Mouse (Mus musculus) C2C12 (cell line): ENCODE measurements around the gene Mroh2b. TPM values are rescaled to one million over a fixed set of nuclear protein-coding genes. Genes with fewer than 3 reads are reported as not detected.

Experiments used
- H3K27me3 ChIP-seq: one replicate; pipeline ENCODE4 v1.6.1; 2011; ENCODE audit not compliant: control insufficient read depth, insufficient read depth, insufficient read length
- H3K36me3 ChIP-seq: one replicate; pipeline ENCODE4 v1.6.1; 2011; ENCODE audit not compliant: control insufficient read depth, insufficient read depth
- H3K4me3 ChIP-seq: one replicate; pipeline ENCODE4 v1.5.1; 2011; ENCODE audit warnings: mild to moderate bottlenecking, control low read depth; ENCODE audit not compliant: poor library complexity, insufficient read depth, severe bottlenecking
- H3K79me2 ChIP-seq: one replicate; pipeline ENCODE4 v1.6.1; 2011; ENCODE audit not compliant: control insufficient read depth, insufficient read depth
- H3K79me3 ChIP-seq: one replicate; pipeline ENCODE4 v1.6.1; 2011; ENCODE audit warnings: low read depth, control low read depth
- H3ac ChIP-seq: one replicate; pipeline ENCODE3; 2011; ENCODE audit warnings: low read depth; ENCODE audit not compliant: control insufficient read depth, insufficient read length
- CEBPB ChIP-seq: IDR thresholded peaks from one replicate; pipeline ENCODE4 v1.6.1; 2011; ENCODE audit warnings: low read depth, mild to moderate bottlenecking, control low read depth, moderate library complexity
- CTCF ChIP-seq: IDR thresholded peaks from one replicate; pipeline ENCODE4 v1.5.1; 2011; ENCODE audit not compliant: control insufficient read depth, insufficient read depth, insufficient read length
- FOSL1 ChIP-seq: IDR thresholded peaks from one replicate; pipeline ENCODE4 v1.8.0; 2011; ENCODE audit warnings: mild to moderate bottlenecking, low read length; ENCODE audit not compliant: poor library complexity, insufficient read depth, severe bottlenecking
- MAX ChIP-seq: IDR thresholded peaks from one replicate; pipeline ENCODE4 v1.6.1; 2011; ENCODE audit warnings: mild to moderate bottlenecking, control low read depth
- MYOD1 ChIP-seq: IDR thresholded peaks from one replicate; pipeline ENCODE4 v1.6.1; 2011; ENCODE audit warnings: low read depth; ENCODE audit not compliant: control insufficient read depth, insufficient read length
- MYOG ChIP-seq: IDR thresholded peaks from one replicate; pipeline ENCODE4 v1.6.1; 2011; ENCODE audit not compliant: control insufficient read depth, insufficient read length; ENCODE audit errors: extremely low read depth
- USF1 ChIP-seq: IDR thresholded peaks from one replicate; pipeline ENCODE4 v1.6.1; 2011; ENCODE audit warnings: low read depth, mild to moderate bottlenecking, control low read depth, moderate library complexity
- long read RNA-seq, 2 experiments: library from polyadenylated mRNA; unstranded; transcript quantifications; one replicate each; pipeline ENCODE4 v2.0.0; 2019 to 2020
- polyA plus RNA-seq: library from polyadenylated mRNA; unstranded; fragments of >200 nt; fragmentation: generic; extraction: Trizol; gene quantifications from one replicate; pipeline ENCODE4 v1.2.1, GENCODE M21; 2012; ENCODE audit warnings: missing spikeins

The Mroh2b gene
- polyA plus RNA-seq = not detected
- long read RNA-seq, experiment 1 = 0 reads
- long read RNA-seq, experiment 2 = 0 reads

GRCm38 (mm10) chr15:4898437-4898836 is at the start of gene Mroh2b:
Gene Mroh2b, plus strand, starts transcription at chr15:4898737.
- Histone ChIP-seq H3K27me3 (peaks cover 5% of the 10 kb centered on the region), H3K36me3 (no peaks in the 10 kb centered on the region), H3K79me2 (no peaks in the 10 kb centered on the region), H3K79me3 (no peaks in the 10 kb centered on the region), H3ac (no peak within 1 kb of the TSS), H3K4me3 (no peak within 1 kb of the TSS)
- TF ChIP-seq CTCF (no peak), FOSL1 (no peak), MYOD1 (no peak), CEBPB (no peak), MAX (no peak), MYOG (no peak), USF1 (no peak)

DNA sequence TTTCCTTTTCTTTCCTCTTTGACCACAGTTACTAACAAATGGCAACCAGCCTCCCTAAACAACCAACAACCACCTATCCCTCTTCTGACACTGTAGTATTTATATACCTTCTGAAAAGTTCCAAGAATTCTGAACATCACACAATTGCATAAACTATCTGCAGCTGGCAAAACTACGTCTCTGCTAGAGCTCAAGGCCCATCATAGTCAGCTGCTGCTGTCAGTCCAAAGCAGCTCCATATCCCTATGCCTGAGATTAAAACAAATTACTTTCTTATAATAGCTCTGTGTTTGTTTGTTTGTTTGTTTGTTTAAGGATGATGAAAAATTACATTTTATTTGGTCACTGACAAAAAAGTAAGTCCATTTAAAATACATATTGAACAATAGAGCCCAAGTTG is 48.5 kb upstream of the Mroh2b start:
- Histone ChIP-seq H3ac (no peak overlapping the region), H3K36me3 (no peaks in the 10 kb centered on the region), H3K79me3 (no peaks in the 10 kb centered on the region), H3K79me2 (no peaks in the 10 kb centered on the region), H3K4me3 (no peak overlapping the region), H3K27me3 (no peaks in the 10 kb centered on the region)
- no peak for TF ChIP-seq USF1
- no peak for TF ChIP-seq MAX
- no peak for TF ChIP-seq MYOD1
- TF ChIP-seq MYOG = no peak
- TF ChIP-seq CTCF = no peak
- TF ChIP-seq FOSL1 = no peak
- TF ChIP-seq CEBPB = no peak

- no peak overlapping the region for H3ac ChIP-seq
- TF ChIP-seq MYOD1 (no peak), CEBPB (no peak), FOSL1 (no peak), CTCF (no peak), USF1 (no peak), MYOG (no peak), MAX (no peak)
- no peaks in the 10 kb centered on the region for H3K79me2 ChIP-seq
- H3K36me3 ChIP-seq = no peaks in the 10 kb centered on the region
- H3K4me3 ChIP-seq = no peak overlapping the region
- H3K27me3 ChIP-seq = peaks cover 5% of the 10 kb centered on the region
- H3K79me3 ChIP-seq = no peaks in the 10 kb centered on the region
Observed at GRCm38 (mm10) chr15:4894962-4895361, 3.6 kb upstream of the Mroh2b start.

GRCm38 (mm10) chr15:4934731-4935130 is 36.2 kb downstream of the Mroh2b start:
- TF ChIP-seq MYOG (no peak), CTCF (no peak), MAX (no peak), CEBPB (no peak), FOSL1 (no peak), USF1 (no peak), MYOD1 (no peak)
- no peak overlapping the region for H3ac ChIP-seq

GRCm38 (mm10) chr15:4973355-4973754 is 74.8 kb downstream of the Mroh2b start:
- Histone ChIP-seq H3K36me3 (no peaks in the 10 kb centered on the region), H3K79me3 (no peaks in the 10 kb centered on the region), H3K79me2 (no peaks in the 10 kb centered on the region), H3K27me3 (peaks cover 9% of the 10 kb centered on the region), H3K4me3 (no peak overlapping the region), H3ac (no peak overlapping the region)
- TF ChIP-seq MYOD1 = no peak
- no peak for TF ChIP-seq MAX
- TF ChIP-seq CEBPB = no peak
- no peak for TF ChIP-seq MYOG
- no peak for TF ChIP-seq FOSL1
- TF ChIP-seq CTCF = no peak
- TF ChIP-seq USF1 = no peak

More at GRCm38 (mm10) chr15:4934731-4935130, 36.2 kb downstream of the Mroh2b start:
- H3K79me3 ChIP-seq = no peaks in the 10 kb centered on the region
- no peaks in the 10 kb centered on the region for H3K79me2 ChIP-seq
- no peaks in the 10 kb centered on the region for H3K27me3 ChIP-seq
- H3K4me3 ChIP-seq = no peak overlapping the region
- H3K36me3 ChIP-seq = no peaks in the 10 kb centered on the region

- TF ChIP-seq MYOD1 (no peak), MYOG (no peak), CTCF (no peak), USF1 (no peak), CEBPB (no peak), FOSL1 (no peak), MAX (no peak)
- Histone ChIP-seq H3K36me3 (no peaks in the 10 kb centered on the region), H3K4me3 (no peak overlapping the region), H3K79me2 (no peaks in the 10 kb centered on the region), H3K27me3 (peaks cover 5% of the 10 kb centered on the region), H3ac (no peak overlapping the region), H3K79me3 (no peaks in the 10 kb centered on the region)
Observed at GRCm38 (mm10) chr15:5002903-5003302, 104.4 kb downstream of the Mroh2b start.
